Mouse (Mus musculus) bone marrow macrophage, adult 2 months (primary cell): Measurements from ENCODE around the gene Arl4c.

Experiments
- CTCF ChIP-seq: IDR thresholded peaks from 2 replicates; pipeline ENCODE4 v1.5.1; 2012; ENCODE audit warnings: low read depth, mild to moderate bottlenecking, low read length, moderate library complexity
- POLR2A ChIP-seq: IDR thresholded peaks from 2 replicates; pipeline ENCODE4 v1.6.1; 2012; ENCODE audit warnings: mild to moderate bottlenecking, low read depth, low read length, borderline replicate concordance

DNA sequence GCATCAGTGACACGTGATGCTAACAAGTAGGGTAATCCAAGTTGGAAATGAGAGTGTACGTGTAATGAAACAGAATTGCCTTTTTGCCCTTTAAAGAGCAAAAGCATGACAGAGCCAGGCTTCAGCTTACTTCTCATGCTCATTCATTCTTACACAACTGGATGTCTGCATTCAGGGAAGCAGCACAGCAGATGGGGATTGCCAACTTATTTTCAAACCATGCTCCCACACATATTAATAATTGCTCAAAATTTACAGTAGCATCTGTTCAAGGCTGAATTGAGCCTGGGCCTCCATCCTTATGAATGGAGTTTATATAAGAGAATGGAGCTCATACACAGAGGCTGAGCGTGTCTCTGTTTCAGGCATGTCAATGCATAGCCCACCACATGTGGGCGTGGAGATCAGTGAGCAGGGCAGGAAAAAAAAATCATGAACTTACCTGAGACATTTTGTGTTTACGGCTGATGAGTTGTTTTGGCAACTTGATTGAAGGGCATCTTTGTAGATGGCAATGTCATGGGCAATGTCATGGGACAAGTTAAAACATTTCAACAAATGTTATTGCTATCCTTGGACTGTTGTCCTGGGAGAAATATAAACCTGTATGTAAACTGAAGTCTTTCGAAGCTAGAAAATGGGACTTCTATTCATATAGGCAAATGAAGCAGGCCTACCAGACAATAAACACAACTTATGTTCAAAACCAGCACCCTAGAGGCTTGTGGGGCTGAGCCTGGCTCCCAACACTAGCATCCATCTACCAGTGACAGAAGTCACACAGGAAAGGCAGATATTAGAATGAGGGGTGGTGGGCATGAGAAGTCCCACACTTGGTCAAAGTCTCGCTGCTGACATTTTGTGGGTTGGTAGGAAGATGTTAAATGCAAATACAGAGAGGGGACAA is 48.2 kb downstream of the Arl4c start:
- TF ChIP-seq POLR2A (no peak), CTCF (no peak)
